In genomic region chr2:33886386-33887327, GRCm38 (mm10) we compare ENCODE assay signal across 8 mouse cellular contexts. TPM values are rescaled to one million over a fixed set of nuclear protein-coding genes. Genes with fewer than 3 reads are reported as not detected.
DNase-seq lines count a peak whose midpoint lies in the region; ATAC-seq and TF ChIP-seq lines count a peak whose summit lies in the region.

No protein-coding gene starts in this region.

- H3K9me3 ChIP-seq in intestine, embryonic 14.5 days (ENCODE audit: control insufficient read depth, low read length), result 0 out of 2 replicates have a peak, but pooled peaks cover 3% of the 10 kb centered on the region
- H3K9me3 ChIP-seq in neural tube, embryonic 12.5 days, result no peaks in the 10 kb centered on the region

- 0 out of 2 replicates have a peak, but pooled peaks have one; percentile 2 for TF ChIP-seq POLR2A in liver, adult 2 months (IDR thresholded peaks at IDR 0.05; ENCODE audit: extremely low read depth, insufficient read depth, low read length)

- H3K4me1 ChIP-seq in intestine, embryonic 14.5 days (replicated peaks; ENCODE audit: control insufficient read depth, insufficient read depth, low read length), result peaks cover 11% of the 10 kb centered on the region; the same call in 1 of the 2 replicates
- peaks cover 5% of the 10 kb centered on the region for H3K4me1 ChIP-seq in liver, adult 2 months (ENCODE audit: control insufficient read depth, insufficient read depth, low read length)
- peaks cover 45% of the 10 kb centered on the region for H3K4me1 ChIP-seq in neural tube, embryonic 12.5 days

- peak overlapping the region; percentile 89 for H3K4me2 ChIP-seq in intestine, embryonic 14.5 days (ENCODE audit: low read length)
- peak overlapping the region; percentile 85 for H3K4me2 ChIP-seq in neural tube, embryonic 12.5 days (replicated peaks)

- peak overlapping the region; percentile 83 for H3K27ac ChIP-seq in intestine, embryonic 14.5 days (ENCODE audit: low read depth)
- no peak overlapping the region for H3K27ac ChIP-seq in liver, adult 2 months (replicated peaks; ENCODE audit: insufficient read depth, low read depth, low read length)
- H3K27ac ChIP-seq in neural tube, embryonic 12.5 days, result peak overlapping the region; percentile 98

- H3K27me3 ChIP-seq in intestine, embryonic 14.5 days (replicated peaks; ENCODE audit: control insufficient read depth, insufficient read depth, low read length), result no peaks in the 10 kb centered on the region
- no peaks in the 10 kb centered on the region for H3K27me3 ChIP-seq in liver, adult 2 months (ENCODE audit: control insufficient read depth, insufficient read depth, low read length)
- H3K27me3 ChIP-seq in neural tube, embryonic 12.5 days (replicated peaks), result no peaks in the 10 kb centered on the region

- H3K79me2 ChIP-seq in liver, adult 2 months (ENCODE audit: control insufficient read depth, insufficient read depth, low read length), result no peaks in the 10 kb centered on the region

- peak; percentile 82 for ATAC-seq in intestine, embryonic 14.5 days (replicated peaks; ENCODE audit: low FRiP score, low TSS enrichment, low read depth)
- ATAC-seq in neural tube, embryonic 12.5 days (ENCODE audit: low FRiP score, low read depth), result peak; percentile 75

- TF ChIP-seq CTCF in liver, adult 2 months (IDR thresholded peaks at IDR 0.05; ENCODE audit: low read depth, low read length), result no peak

- 2% methylated on average over 39 of the region's 51 CpGs for WGBS in intestine, embryonic 14.5 days
- WGBS in liver, adult 2 months, result 6% methylated on average over 50 of the region's 51 CpGs
- 2% methylated on average over 51 of the region's 51 CpGs for WGBS in neural tube, embryonic 12.5 days

- peak overlapping the region; percentile 78 for H3K4me3 ChIP-seq in intestine, embryonic 14.5 days (ENCODE audit: low read depth, low read length)
- peak overlapping the region; percentile 77 for H3K4me3 ChIP-seq in liver, adult 2 months (ENCODE audit: insufficient read depth, low read depth, low read length)
- peak overlapping the region; percentile 94 for H3K4me3 ChIP-seq in neural tube, embryonic 12.5 days

- no peaks in the 10 kb centered on the region for H3K36me3 ChIP-seq in intestine, embryonic 14.5 days (ENCODE audit: control insufficient read depth, insufficient read depth, low read length)
- no peaks in the 10 kb centered on the region for H3K36me3 ChIP-seq in liver, adult 2 months (ENCODE audit: control insufficient read depth, insufficient read depth, low read length)
- H3K36me3 ChIP-seq in neural tube, embryonic 12.5 days, result no peaks in the 10 kb centered on the region

- peak overlapping the region; percentile 94 for H3K9ac ChIP-seq in intestine, embryonic 14.5 days (ENCODE audit: low read length)
- H3K9ac ChIP-seq in liver, adult 2 months (ENCODE audit: low read depth, low read length), result peak overlapping the region; percentile 82
- H3K9ac ChIP-seq in neural tube, embryonic 12.5 days, result peak overlapping the region; percentile 100

- DNase-seq in urinary bladder, postnatal 25 days (ENCODE audit: low spot score), result peak; percentile 30
- DNase-seq in urinary bladder, postnatal 14 days (ENCODE audit: low spot score), result no peak
- DNase-seq in cerebellum, postnatal 25 days, result peak; percentile 65 to 79
- DNase-seq in gastrocnemius, postnatal 10 days, result peak; percentile 46
- peak; percentile 83 for DNase-seq in intestine, embryonic 14.5 days (ENCODE audit: low spot score)
- no peak for DNase-seq in liver, adult 2 months (ENCODE audit: extremely low read depth, low read depth, low spot score)
- DNase-seq in thymus, postnatal 36 days, result peak; percentile 54 to 60

RNA-seq across cellular contexts. Expression of gene Mvb12b, which starts 1.1 kb away (rescaled TPM):
- 10 to 100 TPM; 27.8 to 28.6 TPM for total RNA-seq in gastrocnemius, postnatal 10 days (2021)
- polyA plus RNA-seq in intestine, embryonic 14.5 days (2014; fragmentation: Nextera tagmentation; extraction: Ambion mirVana), result 13.2 and 14.0 TPM in 2 replicates
- total RNA-seq in liver, adult 2 months (2014; rRNA removed), result 0.83 and 1.5 TPM in 2 replicates
- polyA plus RNA-seq in liver, adult 2 months (2012; rRNA removed), result 1.4 and 2.7 TPM in 2 replicates
- 57.8 and 65.5 TPM in 2 replicates for polyA plus RNA-seq in neural tube, embryonic 12.5 days (2016; fragmentation: Nextera tagmentation; extraction: Ambion mirVana)

Comparison
In these comparisons a context has a peak if more than half of its experiments do, and no peak if none do; other contexts are left out.
1. DNase-seq: peak in urinary bladder, postnatal 25 days (single experiment), cerebellum, postnatal 25 days (2 of 2), gastrocnemius, postnatal 10 days (single experiment), intestine, embryonic 14.5 days (single experiment) and thymus, postnatal 36 days (2 of 2); none in urinary bladder, postnatal 14 days (single experiment) and liver, adult 2 months (single experiment).
2. Peak in every context shown above with its lines, with median percentiles within 50 percentile points of each other: H3K4me3 ChIP-seq and H3K9ac ChIP-seq.